Mouse (Mus musculus) kidney, embryonic 16.5 days (tissue): ENCODE data around the gene A730071L15Rik. TPM values are rescaled to one million over a fixed set of nuclear protein-coding genes. Genes with fewer than 3 reads are reported as not detected.

Experiments used
- ATAC-seq: fragments of 200-750 bp; cut with Nextera tagmentation; 2 replicates; pipeline ENCODE4 v1.8.0; 2017; ENCODE audit warnings: moderate TSS enrichment; ENCODE audit not compliant: low FRiP score, low TSS enrichment
- H3K27ac ChIP-seq: fragments of 300-500 bp; sonication (generic); 2 replicates; pipeline ENCODE4 v1.5.1; 2014; ENCODE audit warnings: low read length
- H3K27me3 ChIP-seq: fragments of 300-500 bp; sonication (generic); 2 replicates; pipeline ENCODE4 v1.6.1; 2014; ENCODE audit warnings: low read length, control low read depth, mixed read lengths; ENCODE audit not compliant: insufficient read depth
- H3K36me3 ChIP-seq: fragments of 300-500 bp; sonication (generic); 2 replicates; pipeline ENCODE4 v1.6.1; 2014; ENCODE audit warnings: low read length, control low read depth, mixed read lengths; ENCODE audit not compliant: insufficient read depth
- H3K4me1 ChIP-seq: fragments of 300-500 bp; sonication (generic); 2 replicates; pipeline ENCODE4 v1.6.1; 2014; ENCODE audit warnings: low read length, control low read depth, mixed read lengths; ENCODE audit not compliant: insufficient read depth
- H3K4me2 ChIP-seq: fragments of 300-500 bp; sonication (generic); replicated peaks from 2 replicates; pipeline ENCODE4 v1.6.1; 2014; ENCODE audit warnings: low read depth, low read length
- H3K4me3 ChIP-seq: fragments of 300-500 bp; sonication (generic); 2 replicates; pipeline ENCODE4 v1.5.1; 2014; ENCODE audit warnings: mild to moderate bottlenecking, low read length
- H3K9ac ChIP-seq: fragments of 300-500 bp; sonication (generic); replicated peaks from 2 replicates; pipeline ENCODE4 v1.6.1; 2014; ENCODE audit warnings: low read length
- H3K9me3 ChIP-seq: fragments of 300-500 bp; sonication (generic); 2 replicates; pipeline ENCODE4 v1.6.1; 2016; ENCODE audit warnings: low read length, control low read depth
- WGBS: fragments of 180-500 bp; shearing (Covaris S2); extraction: QIAGEN DNeasy Blood & Tissue Kit; methylation state at CpG from one replicate; pipeline ENCODE4 v1.1.7; 2014; 5-methylcytosine and 5-hydroxymethylcytosine counted together
- polyA plus RNA-seq: library from polyadenylated mRNA; unstranded; fragments of >200 nt; fragmentation: Nextera tagmentation; extraction: Ambion mirVana; gene quantifications from 2 replicates; pipeline ENCODE4 v1.2.1, GENCODE M21; 2015

A730071L15Rik gene
- polyA plus RNA-seq, 1 experiment from 2014 or later = 0.49 TPM

DNA sequence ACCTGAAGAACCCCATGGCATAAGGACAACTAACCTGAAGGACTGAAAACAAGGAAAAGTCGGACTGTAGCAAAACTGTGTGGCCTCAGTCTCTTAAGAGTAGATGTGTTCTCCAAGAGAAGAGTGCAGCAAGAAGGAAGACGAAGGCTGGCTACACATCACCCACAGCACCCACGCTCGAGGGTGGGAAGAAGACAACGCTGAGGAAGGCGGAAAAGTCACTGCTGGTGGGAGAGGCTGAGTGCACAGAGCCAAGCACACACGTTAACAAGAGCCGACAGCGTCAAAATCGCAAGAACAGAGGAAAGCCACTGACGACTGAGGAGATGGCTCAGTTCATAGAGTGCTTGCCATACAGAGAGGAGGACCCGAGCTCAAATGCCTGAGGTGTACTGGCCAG lies 36.1 kb upstream of the A730071L15Rik start:
- no peak overlapping the region for H3K27ac ChIP-seq
- H3K4me3 ChIP-seq = no peak overlapping the region
- no peaks in the 10 kb centered on the region for H3K4me1 ChIP-seq
- no peaks in the 10 kb centered on the region for H3K36me3 ChIP-seq
- H3K9ac ChIP-seq = no peak overlapping the region
- no peaks in the 10 kb centered on the region for H3K9me3 ChIP-seq
- ATAC-seq = no peak
- no peaks in the 10 kb centered on the region for H3K27me3 ChIP-seq
- WGBS = 85% methylated on average over 12 of the region's 12 CpGs
- no peak overlapping the region for H3K4me2 ChIP-seq

DNA sequence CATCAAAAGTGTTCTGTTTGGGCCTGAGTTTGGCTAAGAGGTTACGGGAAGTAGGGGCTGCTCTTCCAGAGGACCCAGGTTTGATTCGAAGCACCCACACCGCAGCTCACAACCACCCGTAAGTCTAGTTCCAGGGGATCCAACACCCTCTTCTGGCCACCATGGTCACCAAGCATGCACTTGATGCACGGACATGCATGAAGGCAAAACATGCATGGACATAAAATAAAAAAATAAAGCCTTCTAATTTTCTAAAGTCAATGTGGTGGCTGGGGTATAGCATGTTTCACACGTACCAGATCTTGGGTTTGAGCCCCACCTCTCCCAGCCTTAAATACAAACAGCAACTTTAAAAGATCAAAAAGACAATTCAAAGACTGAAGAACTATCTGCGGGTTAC lies 35.0 kb upstream of the A730071L15Rik start:
- 95% methylated on average over 7 of the region's 7 CpGs for WGBS
- Histone ChIP-seq H3K9ac (no peak overlapping the region), H3K27ac (no peak overlapping the region), H3K9me3 (no peaks in the 10 kb centered on the region), H3K4me1 (no peaks in the 10 kb centered on the region), H3K36me3 (no peaks in the 10 kb centered on the region), H3K4me2 (no peak overlapping the region), H3K4me3 (no peak overlapping the region), H3K27me3 (no peaks in the 10 kb centered on the region)
- ATAC-seq = no peak

DNA sequence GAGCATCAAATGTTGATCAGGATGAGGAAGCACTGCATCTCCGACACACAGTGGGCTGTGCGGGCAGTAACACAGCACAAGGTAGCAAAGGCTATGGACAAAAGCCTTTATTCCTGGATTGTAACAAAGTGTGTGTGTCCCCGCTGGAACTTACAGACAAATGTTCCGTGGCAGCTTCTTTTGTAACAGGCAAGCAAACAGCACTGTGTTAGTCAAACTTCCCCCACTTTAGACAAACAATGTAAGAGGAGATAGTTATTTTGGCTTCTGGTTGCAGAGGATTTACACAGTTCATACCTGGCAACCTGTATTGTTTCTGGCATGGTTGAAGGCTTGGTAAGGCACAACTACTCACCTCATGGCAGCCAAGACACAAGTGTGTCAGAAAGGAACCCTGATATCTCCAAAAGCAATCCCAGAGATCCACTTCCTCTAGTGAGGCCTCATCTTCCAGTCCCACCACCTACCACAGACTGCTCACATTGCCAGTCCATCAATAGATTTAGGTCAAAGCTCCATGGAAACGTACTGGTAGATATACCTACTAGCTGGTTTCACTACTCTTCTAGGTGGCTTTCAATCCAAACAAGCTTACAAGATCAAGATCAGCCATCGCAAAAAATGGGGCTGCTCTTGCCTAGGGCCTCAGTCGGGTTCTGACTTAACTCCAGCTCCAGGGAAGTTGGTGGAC lies 34.3 kb upstream of the A730071L15Rik start:
- H3K4me1 ChIP-seq = no peaks in the 10 kb centered on the region; the same call in 1 of the 2 replicates
- H3K9me3 ChIP-seq = no peaks in the 10 kb centered on the region
- H3K27me3 ChIP-seq = no peaks in the 10 kb centered on the region
- H3K36me3 ChIP-seq = no peaks in the 10 kb centered on the region
- no peak overlapping the region for H3K9ac ChIP-seq
- 88% methylated on average over 7 of the region's 7 CpGs for WGBS
- ATAC-seq = no peak
- no peak overlapping the region for H3K27ac ChIP-seq
- H3K4me3 ChIP-seq = no peak overlapping the region
- H3K4me2 ChIP-seq = no peak overlapping the region

DNA sequence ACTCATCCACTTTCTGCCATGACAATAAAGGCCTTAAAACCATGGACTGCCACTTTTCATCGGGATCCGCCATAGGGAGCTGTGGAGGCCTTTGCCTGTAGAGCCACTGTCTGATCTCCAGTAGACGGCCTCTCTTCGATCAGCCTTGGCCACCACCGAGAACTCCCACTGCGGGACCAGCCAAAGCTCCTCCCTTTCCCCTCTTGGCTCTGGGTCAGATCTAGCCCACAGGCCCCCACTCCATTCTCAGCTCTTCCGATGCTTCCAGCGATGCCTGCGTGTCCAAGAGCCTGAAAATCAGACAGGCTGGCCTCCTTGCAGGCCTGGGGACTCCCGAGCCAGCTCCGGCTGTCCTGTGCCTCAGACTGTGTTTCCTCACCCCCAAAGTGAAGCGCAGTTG lies 33.5 kb upstream of the A730071L15Rik start:
- Histone ChIP-seq H3K9ac (no peak overlapping the region), H3K9me3 (no peaks in the 10 kb centered on the region), H3K4me3 (no peak overlapping the region), H3K36me3 (no peaks in the 10 kb centered on the region), H3K27ac (no peak overlapping the region), H3K4me2 (no peak overlapping the region), H3K4me1 (no peaks in the 10 kb centered on the region; the same call in 1 of the 2 replicates), H3K27me3 (no peaks in the 10 kb centered on the region)
- 92% methylated on average over 12 of the region's 12 CpGs for WGBS
- ATAC-seq = no peak

DNA sequence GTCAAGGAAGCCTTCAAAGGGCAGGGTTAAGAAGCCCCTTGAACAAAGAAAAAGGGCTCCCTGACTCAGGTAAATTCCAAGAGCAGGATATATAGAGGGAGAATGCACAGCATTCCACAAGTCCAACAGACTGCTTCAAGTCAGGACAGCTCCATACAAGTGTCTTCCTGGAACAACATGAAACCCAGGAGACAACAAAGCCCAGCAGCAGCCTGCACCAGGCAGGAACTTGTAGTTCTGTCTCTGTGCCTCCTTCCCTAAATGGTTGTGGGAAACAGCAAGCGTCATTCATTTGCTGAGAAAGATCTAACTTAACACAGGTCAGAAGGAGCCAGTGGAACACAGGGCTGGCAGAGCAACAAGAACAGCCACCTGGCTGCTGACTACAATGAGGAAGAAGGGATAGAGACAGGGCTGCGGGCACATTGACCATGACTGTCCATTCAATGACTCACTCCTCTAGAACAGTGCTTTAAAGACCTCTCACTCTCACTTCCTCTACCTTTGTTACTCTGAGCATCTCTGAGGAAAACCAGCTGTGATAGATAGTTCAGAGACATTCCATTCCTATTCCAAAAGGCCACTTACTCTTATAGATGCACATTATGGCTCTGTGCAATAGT lies 30.7 kb upstream of the A730071L15Rik start:
- Histone ChIP-seq H3K36me3 (no peaks in the 10 kb centered on the region), H3K4me1 (no peaks in the 10 kb centered on the region; the same call in 1 of the 2 replicates), H3K9ac (no peak overlapping the region), H3K4me3 (no peak overlapping the region), H3K27ac (no peak overlapping the region), H3K27me3 (no peaks in the 10 kb centered on the region), H3K4me2 (no peak overlapping the region), H3K9me3 (no peaks in the 10 kb centered on the region)
- 85% methylated on average over 2 of the region's 2 CpGs for WGBS
- ATAC-seq = no peak

DNA sequence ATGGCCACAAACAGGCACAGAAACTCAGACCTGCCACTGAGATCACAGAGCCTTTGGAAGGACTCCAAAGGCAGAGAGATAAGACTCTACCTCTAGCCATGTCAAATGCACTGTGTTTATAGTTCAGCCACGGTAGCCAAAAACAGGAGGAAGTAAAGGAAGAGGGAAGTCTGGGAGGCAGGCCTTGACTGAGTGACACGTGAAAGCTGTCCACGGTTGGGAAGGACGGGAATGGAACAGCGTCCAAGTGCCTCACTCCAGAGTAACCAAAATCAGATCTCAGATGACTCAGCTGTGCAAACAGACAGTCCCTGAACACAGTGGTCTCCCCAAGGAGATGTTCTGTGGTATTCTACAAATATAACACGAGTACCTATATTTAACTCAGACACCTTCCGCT lies 25.1 kb upstream of the A730071L15Rik start:
- Histone ChIP-seq H3K4me2 (no peak overlapping the region), H3K9me3 (no peaks in the 10 kb centered on the region), H3K4me1 (peaks cover 36% of the 10 kb centered on the region), H3K27me3 (no peaks in the 10 kb centered on the region), H3K36me3 (no peaks in the 10 kb centered on the region), H3K4me3 (no peak overlapping the region), H3K27ac (no peak overlapping the region), H3K9ac (no peak overlapping the region)
- no peak for ATAC-seq
- WGBS = 42% methylated on average over 7 of the region's 7 CpGs

DNA sequence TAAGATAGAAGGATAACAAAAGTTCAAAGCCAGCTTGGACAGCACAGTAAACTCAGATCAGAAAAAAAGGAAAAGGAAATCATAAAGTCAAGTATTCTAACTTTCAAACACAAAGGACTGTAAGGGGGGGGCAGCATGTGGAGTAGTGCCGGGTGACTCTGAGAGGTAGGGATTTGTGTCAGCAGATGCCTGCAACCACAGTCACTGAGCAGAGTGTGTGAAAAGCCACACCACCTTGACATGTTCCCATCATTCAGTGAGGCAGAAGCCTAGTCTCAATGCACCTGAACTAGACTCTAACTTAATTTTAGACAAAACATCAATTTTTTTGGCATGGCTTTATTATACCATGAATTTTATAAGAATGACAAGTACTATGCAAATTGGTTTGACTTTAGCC lies 24.3 kb upstream of the A730071L15Rik start:
- Histone ChIP-seq H3K27ac (no peak overlapping the region), H3K4me1 (peaks cover 40% of the 10 kb centered on the region), H3K4me3 (no peak overlapping the region), H3K27me3 (no peaks in the 10 kb centered on the region), H3K9ac (no peak overlapping the region), H3K9me3 (no peaks in the 10 kb centered on the region), H3K4me2 (no peak overlapping the region), H3K36me3 (no peaks in the 10 kb centered on the region)
- 60% methylated on average over 1 of the region's 1 CpGs for WGBS
- ATAC-seq = no peak

DNA sequence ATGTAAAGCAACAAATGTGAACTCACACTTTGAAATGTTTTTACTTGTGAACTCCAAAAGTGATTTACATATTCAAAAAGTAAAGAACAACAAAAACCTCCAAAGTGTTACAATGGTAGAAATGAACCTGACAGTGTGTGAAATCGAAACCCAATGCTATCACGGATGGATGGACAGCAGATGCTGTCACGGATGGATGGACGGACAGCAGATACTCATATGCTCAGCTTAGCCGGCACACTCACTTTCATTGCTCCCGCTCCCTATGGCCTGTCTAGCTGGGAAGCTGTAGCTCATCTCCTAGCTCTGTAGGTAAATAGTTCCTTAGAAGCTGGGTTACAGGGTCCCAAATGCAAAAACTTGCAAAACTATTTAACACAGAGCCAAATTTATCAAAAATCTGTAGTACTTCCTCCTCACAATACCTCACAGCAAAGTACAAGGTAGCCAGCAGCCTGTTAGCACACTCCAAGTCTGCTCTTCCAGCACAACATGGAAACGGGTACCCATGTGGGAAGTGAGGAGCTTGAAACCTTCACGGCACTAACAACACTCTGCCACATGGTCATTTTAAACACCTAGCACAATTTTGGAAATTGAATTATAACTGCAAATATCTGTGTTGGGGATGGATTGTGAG lies 21.9 kb upstream of the A730071L15Rik start:
- no peaks in the 10 kb centered on the region for H3K27me3 ChIP-seq
- H3K4me1 ChIP-seq = peaks cover 40% of the 10 kb centered on the region
- 0 out of 2 replicates have a peak, but pooled peaks have one; percentile 64 for ATAC-seq
- no peak overlapping the region for H3K4me3 ChIP-seq
- H3K4me2 ChIP-seq = no peak overlapping the region
- H3K36me3 ChIP-seq = no peaks in the 10 kb centered on the region
- peak overlapping the region; percentile 45 for H3K27ac ChIP-seq
- WGBS = 39% methylated on average over 8 of the region's 8 CpGs
- no peak overlapping the region for H3K9ac ChIP-seq
- H3K9me3 ChIP-seq = no peaks in the 10 kb centered on the region

DNA sequence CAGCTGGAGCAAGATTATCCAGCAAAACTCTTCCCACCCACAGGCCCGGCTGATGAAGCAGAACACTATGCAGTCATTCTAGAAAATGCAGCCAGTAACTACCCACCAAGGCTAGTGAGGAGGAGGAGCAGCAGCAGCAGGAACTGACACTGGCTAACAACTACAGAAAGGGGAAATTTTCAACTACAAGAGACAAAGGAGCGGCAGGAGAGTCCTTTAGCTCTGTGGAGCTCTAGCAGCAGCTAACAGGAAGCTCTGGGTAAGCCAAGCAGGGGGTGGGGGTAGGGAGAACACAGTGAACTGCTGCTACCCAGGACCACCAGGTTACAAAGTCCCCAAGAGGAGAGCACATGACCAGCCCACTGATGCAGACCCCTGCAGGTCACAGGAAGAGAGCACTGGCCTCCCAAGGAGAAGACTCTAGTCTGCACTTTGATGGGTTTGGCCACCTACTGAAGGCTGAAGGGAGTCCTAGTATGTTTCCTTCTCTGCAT lies 21.1 kb upstream of the A730071L15Rik start:
- Histone ChIP-seq H3K4me1 (peaks cover 40% of the 10 kb centered on the region), H3K4me2 (no peak overlapping the region), H3K9me3 (no peaks in the 10 kb centered on the region), H3K36me3 (no peaks in the 10 kb centered on the region), H3K27me3 (no peaks in the 10 kb centered on the region), H3K9ac (no peak overlapping the region; the same call in 1 of the 2 replicates), H3K27ac (peak overlapping the region; percentile 45), H3K4me3 (no peak overlapping the region)
- WGBS = 14% methylated on average over 2 of the region's 2 CpGs
- peak; percentile 25; the same call in 1 of the 2 replicates for ATAC-seq

DNA sequence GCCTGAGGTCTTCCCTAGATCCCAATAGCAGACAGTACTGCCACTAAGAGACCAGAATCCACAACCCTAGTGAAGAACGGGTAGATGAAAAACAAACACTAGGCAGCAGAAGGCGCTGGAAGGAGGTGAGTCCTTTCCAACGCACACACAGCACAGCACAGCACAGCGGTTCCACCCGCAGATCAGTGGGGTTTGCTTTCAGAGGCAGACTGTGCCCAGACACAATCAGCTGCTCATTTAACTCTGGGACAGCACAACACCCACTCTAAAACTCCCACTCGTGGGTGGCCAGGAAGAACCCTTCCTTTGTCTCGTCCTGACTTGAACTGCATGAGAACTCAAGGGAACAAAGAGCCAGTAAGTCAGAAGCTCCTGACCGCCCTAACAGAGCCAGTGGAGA lies 20.6 kb upstream of the A730071L15Rik start:
- WGBS = 24% methylated on average over 8 of the region's 8 CpGs
- peaks cover 41% of the 10 kb centered on the region for H3K4me1 ChIP-seq
- no peaks in the 10 kb centered on the region for H3K27me3 ChIP-seq
- no peaks in the 10 kb centered on the region for H3K9me3 ChIP-seq
- no peaks in the 10 kb centered on the region for H3K36me3 ChIP-seq
- no peak overlapping the region for H3K4me2 ChIP-seq
- ATAC-seq = no peak
- no peak overlapping the region for H3K4me3 ChIP-seq
- no peak overlapping the region; the same call in 1 of the 2 replicates for H3K9ac ChIP-seq
- peak overlapping the region; percentile 45 for H3K27ac ChIP-seq
